Mouse (Mus musculus): ENCODE measurements at regions not wholly inside any gene's neighbourhood (a gene's known extent, or its start where the extent isn't known, plus 50 kb on each side); places are given as distances from the start of the nearest gene placed in this dataset.

GRCm38 (mm10) chr8:87231762-87232161 lies 240.6 kb downstream of the Cbln1 start:
- no peak for TF ChIP-seq CTCF (IDR thresholded peaks at IDR 0.05; ENCODE audit: borderline replicate concordance, control insufficient read depth, extremely low read depth, insufficient read depth, low read length, poor library complexity)
- no peak for TF ChIP-seq POLR2A (IDR thresholded peaks at IDR 0.05; ENCODE audit: control insufficient read depth, extremely low read depth, insufficient read depth, low read length, poor library complexity)

Data from thymus, adult 2 months (tissue).